ENCODE assay signal across 13 mouse cellular contexts in genomic region chrX:151337804-151338203, GRCm38 (mm10). TPM values are rescaled to one million over a fixed set of nuclear protein-coding genes. Genes with fewer than 3 reads are reported as not detected.
DNase-seq lines count a peak whose midpoint lies in the region; ATAC-seq lines count a peak whose summit lies in the region.
"Had no signal": no experiment of that assay in that cellular context is flagged by ENCODE, and none has a peak within 500 bp of the region (broad histone marks: within the 10 kb centered on the region; RNA-seq: fewer than 3 reads in every experiment).

No protein-coding gene starts in this region.

- no peak overlapping the region for H3K4me2 ChIP-seq in forebrain, embryonic 11.5 days (ENCODE audit: low read depth, low read length, severe bottlenecking)
- no peak overlapping the region for H3K4me2 ChIP-seq in forebrain, embryonic 16.5 days (ENCODE audit: low read length)
- H3K4me2 ChIP-seq in midbrain, embryonic 15.5 days = no peak overlapping the region
- H3K4me2 ChIP-seq: embryonic facial prominence, embryonic 13.5 days; hindbrain, embryonic 12.5 days; limb, embryonic 13.5 days; stomach, embryonic 15.5 days had no signal

- H3K4me3 ChIP-seq in forebrain, embryonic 11.5 days (ENCODE audit: low read depth, low read length) = no peak overlapping the region
- H3K4me3 ChIP-seq in forebrain, embryonic 16.5 days (replicated peaks; ENCODE audit: low read length) = no peak overlapping the region
- H3K4me3 ChIP-seq in midbrain, embryonic 15.5 days = no peak overlapping the region
- H3K4me3 ChIP-seq: embryonic facial prominence, embryonic 13.5 days; hindbrain, embryonic 12.5 days; limb, embryonic 13.5 days; stomach, embryonic 15.5 days had no signal

- H3K9me3 ChIP-seq in forebrain, embryonic 11.5 days (ENCODE audit: control insufficient read depth, low read length) = no peaks in the 10 kb centered on the region
- H3K9me3 ChIP-seq in forebrain, embryonic 16.5 days (ENCODE audit: control insufficient read depth, low read length) = no peaks in the 10 kb centered on the region
- no peaks in the 10 kb centered on the region for H3K9me3 ChIP-seq in midbrain, embryonic 15.5 days
- H3K9me3 ChIP-seq: embryonic facial prominence, embryonic 13.5 days; hindbrain, embryonic 12.5 days; limb, embryonic 13.5 days; stomach, embryonic 15.5 days had no signal

- WGBS in forebrain, embryonic 11.5 days = 77% methylated on average over 4 of the region's 4 CpGs
- WGBS in forebrain, embryonic 16.5 days = 70% methylated on average over 4 of the region's 4 CpGs
- 79% methylated on average over 4 of the region's 4 CpGs for WGBS in midbrain, embryonic 15.5 days

- intact Hi-C loops in left cerebral cortex, postnatal 25 days (cut with DNase I) = no loop called here

- H3K36me3 ChIP-seq in forebrain, embryonic 11.5 days (ENCODE audit: control insufficient read depth, insufficient read depth, low read length) = no peaks in the 10 kb centered on the region
- H3K36me3 ChIP-seq in forebrain, embryonic 16.5 days (ENCODE audit: control insufficient read depth, insufficient read depth) = no peaks in the 10 kb centered on the region
- H3K36me3 ChIP-seq in midbrain, embryonic 15.5 days (replicated peaks) = no peaks in the 10 kb centered on the region
- H3K36me3 ChIP-seq: embryonic facial prominence, embryonic 13.5 days; hindbrain, embryonic 12.5 days; limb, embryonic 13.5 days; stomach, embryonic 15.5 days had no signal

- no peak for ATAC-seq in forebrain, embryonic 11.5 days (replicated peaks; ENCODE audit: low FRiP score)
- no peak for ATAC-seq in forebrain, embryonic 16.5 days
- no peak for ATAC-seq in midbrain, embryonic 15.5 days (replicated peaks)
- no peak for ATAC-seq in monocyte, adult 5-6 weeks (replicated peaks; ENCODE audit: insufficient number of reproducible peaks, low FRiP score, low TSS enrichment, poor library complexity, severe bottlenecking)

- DNase-seq in forebrain, embryonic 11.5 days (ENCODE audit: low spot score) = peak; percentile 45
- DNase-seq in adrenal gland, postnatal 10 days = peak; percentile 74
- DNase-seq in heart, adult 9 months (ENCODE audit: low spot score in 2 of 2) = peak; percentile 58 to 78
- DNase-seq in kidney, postnatal 25 days = peak; percentile 47 to 71
- no peak for DNase-seq in left cerebral cortex, postnatal 25 days (ENCODE audit: low spot score in 2 of 2)
- DNase-seq: midbrain, embryonic 14.5 days had no signal

- no peak overlapping the region for H3K27ac ChIP-seq in forebrain, embryonic 11.5 days (ENCODE audit: low read depth, low read length)
- H3K27ac ChIP-seq in forebrain, embryonic 16.5 days (ENCODE audit: low read length) = no peak overlapping the region
- no peak overlapping the region for H3K27ac ChIP-seq in midbrain, embryonic 15.5 days
- H3K27ac ChIP-seq: embryonic facial prominence, embryonic 13.5 days; hindbrain, embryonic 12.5 days; limb, embryonic 13.5 days; stomach, embryonic 15.5 days had no signal

- no peaks in the 10 kb centered on the region for H3K4me1 ChIP-seq in forebrain, embryonic 11.5 days (replicated peaks; ENCODE audit: control insufficient read depth, insufficient read depth, low read length)
- H3K4me1 ChIP-seq in forebrain, embryonic 16.5 days (replicated peaks; ENCODE audit: control insufficient read depth, insufficient read depth, low read length) = no peaks in the 10 kb centered on the region
- no peaks in the 10 kb centered on the region for H3K4me1 ChIP-seq in midbrain, embryonic 15.5 days
- H3K4me1 ChIP-seq: embryonic facial prominence, embryonic 13.5 days; hindbrain, embryonic 12.5 days; limb, embryonic 13.5 days; stomach, embryonic 15.5 days had no signal

- no peak overlapping the region for H3K9ac ChIP-seq in forebrain, embryonic 11.5 days (ENCODE audit: low read length)
- H3K9ac ChIP-seq in forebrain, embryonic 16.5 days (replicated peaks; ENCODE audit: low read depth, low read length) = no peak overlapping the region
- H3K9ac ChIP-seq in midbrain, embryonic 15.5 days = no peak overlapping the region
- H3K9ac ChIP-seq: embryonic facial prominence, embryonic 13.5 days; hindbrain, embryonic 12.5 days; limb, embryonic 13.5 days; stomach, embryonic 15.5 days had no signal

- no peaks in the 10 kb centered on the region; the same call in 1 of the 2 replicates for H3K27me3 ChIP-seq in forebrain, embryonic 11.5 days (ENCODE audit: control insufficient read depth, insufficient read depth, low read length)
- H3K27me3 ChIP-seq in forebrain, embryonic 16.5 days (replicated peaks; ENCODE audit: control insufficient read depth, insufficient read depth, low read length) = no peaks in the 10 kb centered on the region
- H3K27me3 ChIP-seq in midbrain, embryonic 15.5 days (replicated peaks) = no peaks in the 10 kb centered on the region; the same call in none of the 2 replicates
- H3K27me3 ChIP-seq: stomach, embryonic 15.5 days had no signal

RNA-seq across cellular contexts. Expression of gene Fam120c, which starts 6.2 kb away (rescaled TPM):
- polyA plus RNA-seq in forebrain, embryonic 11.5 days (2014; fragmentation: Nextera tagmentation; extraction: Ambion mirVana) = 4.4 and 4.6 TPM in 2 replicates
- 8.6 and 9.0 TPM in 2 replicates for polyA plus RNA-seq in forebrain, embryonic 16.5 days (2015; fragmentation: Nextera tagmentation; extraction: Ambion mirVana)
- total RNA-seq in adrenal gland, postnatal 10 days (2021) = 10 to 100 TPM in 1 of 2 experiments, 1 to 10 TPM in 1; 9.9 to 13.3 TPM
- 10 to 100 TPM; 41.3 to 44.4 TPM for total RNA-seq in left cerebral cortex, postnatal 25 days (2021)
- 7.5 and 8.2 TPM in 2 replicates for polyA plus RNA-seq in midbrain, embryonic 15.5 days (2015; fragmentation: Nextera tagmentation; extraction: Ambion mirVana)
- total RNA-seq in monocyte, adult 5-6 weeks (2017) = 1.4 to 3.1 TPM (median 1.9 TPM) in 3 replicates

Comparison
In these comparisons a context has a peak if more than half of its experiments do, and no peak if none do; other contexts are left out.
1. DNase-seq: peak in forebrain, embryonic 11.5 days (single experiment), adrenal gland, postnatal 10 days (single experiment), heart, adult 9 months (2 of 2) and kidney, postnatal 25 days (2 of 2); none in left cerebral cortex, postnatal 25 days (0 of 2).